Mouse (Mus musculus) midbrain, embryonic 11.5 days (tissue): ENCODE data around the gene Tmem176b. TPM values are rescaled to one million over a fixed set of nuclear protein-coding genes. Genes with fewer than 3 reads are reported as not detected.

Experiments used
- ATAC-seq: fragments of 200-750 bp; cut with Nextera tagmentation; 2 replicates; pipeline ENCODE4 v1.8.0; 2017; ENCODE audit warnings: moderate TSS enrichment, moderate library complexity; ENCODE audit not compliant: low FRiP score
- DNase-seq: peaks from one replicate; pipeline ENCODE4 v3.0.0; 2015; ENCODE audit warnings: low spot score; ENCODE audit errors: missing footprints
- H3K27ac ChIP-seq: fragments of 300-500 bp; sonication (generic); 2 replicates; pipeline ENCODE4 v1.5.1; 2014; ENCODE audit warnings: low read depth, low read length
- H3K27me3 ChIP-seq: fragments of 300-500 bp; sonication (generic); 2 replicates; pipeline ENCODE4 v1.6.1; 2014; ENCODE audit warnings: mild to moderate bottlenecking, low read length, moderate library complexity, mixed read lengths; ENCODE audit not compliant: control insufficient read depth, insufficient read depth
- H3K36me3 ChIP-seq: fragments of 300-500 bp; sonication (generic); 2 replicates; pipeline ENCODE4 v1.6.1; 2014; ENCODE audit warnings: mild to moderate bottlenecking, low read length, moderate library complexity, mixed read lengths; ENCODE audit not compliant: control insufficient read depth, insufficient read depth
- H3K4me1 ChIP-seq: fragments of 300-500 bp; sonication (generic); 2 replicates; pipeline ENCODE4 v1.6.1; 2014; ENCODE audit warnings: low read length; ENCODE audit not compliant: control insufficient read depth, insufficient read depth
- H3K4me2 ChIP-seq: fragments of 300-500 bp; sonication (generic); 2 replicates; pipeline ENCODE4 v1.6.1; 2014; ENCODE audit warnings: mild to moderate bottlenecking, moderate library complexity
- H3K4me3 ChIP-seq: fragments of 300-500 bp; sonication (generic); 2 replicates; pipeline ENCODE4 v1.5.1; 2014; ENCODE audit warnings: low read depth, low read length
- H3K9ac ChIP-seq: fragments of 300-500 bp; sonication (generic); 2 replicates; pipeline ENCODE4 v1.6.1; 2014; ENCODE audit warnings: low read length
- H3K9me3 ChIP-seq: fragments of 300-500 bp; sonication (generic); 2 replicates; pipeline ENCODE4 v1.6.1; 2016; ENCODE audit warnings: low read length; ENCODE audit not compliant: control insufficient read depth
- WGBS: fragments of 180-500 bp; shearing (Covaris S2); extraction: QIAGEN DNeasy Blood & Tissue Kit; methylation state at CpG from one replicate; pipeline ENCODE4 v1.1.7; 2014; 5-methylcytosine and 5-hydroxymethylcytosine counted together
- polyA plus RNA-seq: library from polyadenylated mRNA; unstranded; fragments of >200 nt; fragmentation: Nextera tagmentation; extraction: Ambion mirVana; gene quantifications from 2 replicates; pipeline ENCODE4 v1.2.1, GENCODE M21; 2014

The Tmem176b gene
- polyA plus RNA-seq, 1 experiment from 2014 or later, result 58.8 TPM

GRCm38 (mm10) chr6:48851820-48852491 lies 10.7 kb upstream of the Tmem176b start:
- Histone ChIP-seq H3K4me1 (no peaks in the 10 kb centered on the region), H3K4me3 (peak overlapping the region; percentile 20), H3K9me3 (no peaks in the 10 kb centered on the region; the same call in 1 of the 2 replicates), H3K27ac (no peak overlapping the region), H3K9ac (peak overlapping the region; percentile 61), H3K27me3 (no peaks in the 10 kb centered on the region), H3K4me2 (peak overlapping the region; percentile 55), H3K36me3 (no peaks in the 10 kb centered on the region)
- ATAC-seq (peak; percentile 73), DNase-seq (peak; percentile 97)
- WGBS, result 1% methylated on average over 29 of the region's 29 CpGs

- WGBS, result 69% methylated on average over 4 of the region's 4 CpGs
- DNase-seq, result peak; percentile 10
These were observed 3.8 kb upstream of the Tmem176b start for GRCm38 (mm10) chr6:48845086-48845485.

GRCm38 (mm10) chr6:48842111-48842842 lies 981 bp upstream of the Tmem176b start:
- Histone ChIP-seq H3K9me3 (no peaks in the 10 kb centered on the region), H3K4me3 (no peak overlapping the region), H3K36me3 (no peaks in the 10 kb centered on the region), H3K4me1 (peaks cover 8% of the 10 kb centered on the region), H3K27ac (no peak overlapping the region), H3K9ac (no peak overlapping the region), H3K4me2 (peak overlapping the region; percentile 3; the same call in 1 of the 2 replicates), H3K27me3 (no peaks in the 10 kb centered on the region)
- 81% methylated on average over 11 of the region's 11 CpGs for WGBS
- ATAC-seq (no peak), DNase-seq (peak; percentile 66)

More at GRCm38 (mm10) chr6:48845086-48845485, 3.8 kb upstream of the Tmem176b start:
- H3K9ac ChIP-seq, result no peak overlapping the region
- H3K36me3 ChIP-seq, result no peaks in the 10 kb centered on the region
- no peak overlapping the region for H3K4me3 ChIP-seq
- no peak for ATAC-seq
- H3K27me3 ChIP-seq, result no peaks in the 10 kb centered on the region
- no peak overlapping the region for H3K27ac ChIP-seq
- H3K9me3 ChIP-seq, result no peaks in the 10 kb centered on the region
- no peak overlapping the region for H3K4me2 ChIP-seq
- H3K4me1 ChIP-seq, result peaks cover 5% of the 10 kb centered on the region

- H3K4me3 ChIP-seq, result peak within 1 kb of the TSS; percentile 24
- no peaks in the 10 kb centered on the region for H3K36me3 ChIP-seq
- peak; percentile 92 for DNase-seq
- no peaks in the 10 kb centered on the region for H3K27me3 ChIP-seq
- ATAC-seq, result peak; percentile 29; the same call in 1 of the 2 replicates
- H3K27ac ChIP-seq, result no peak within 1 kb of the TSS
- H3K4me2 ChIP-seq, result peak within 1 kb of the TSS; percentile 36
- H3K9me3 ChIP-seq, result no peaks in the 10 kb centered on the region
- H3K4me1 ChIP-seq, result peaks cover 8% of the 10 kb centered on the region
- peak within 1 kb of the TSS; percentile 54 for H3K9ac ChIP-seq
- 48% methylated on average over 7 of the region's 7 CpGs for WGBS
These were observed 826 bp downstream of the Tmem176b start, which contains the start of gene Tmem176a for GRCm38 (mm10) chr6:48840371-48840969. Tmem176a (plus strand) TSS chr6:48840919.

- Histone ChIP-seq H3K9ac (no peak overlapping the region), H3K27me3 (no peaks in the 10 kb centered on the region), H3K36me3 (no peaks in the 10 kb centered on the region), H3K27ac (no peak overlapping the region), H3K4me3 (no peak overlapping the region), H3K9me3 (no peaks in the 10 kb centered on the region), H3K4me1 (peaks cover 8% of the 10 kb centered on the region), H3K4me2 (no peak overlapping the region)
- ATAC-seq (no peak), DNase-seq (peak; percentile 53)
- 77% methylated on average over 6 of the region's 6 CpGs for WGBS
These were observed 2.8 kb downstream of the Tmem176b start for GRCm38 (mm10) chr6:48838321-48839080.

- no peak for ATAC-seq
- Histone ChIP-seq H3K9ac (no peak overlapping the region), H3K27me3 (no peaks in the 10 kb centered on the region), H3K4me1 (peaks cover 8% of the 10 kb centered on the region), H3K9me3 (no peaks in the 10 kb centered on the region), H3K36me3 (no peaks in the 10 kb centered on the region), H3K4me3 (no peak overlapping the region), H3K4me2 (no peak overlapping the region), H3K27ac (no peak overlapping the region)
- DNase-seq, result no peak
- WGBS, result 82% methylated on average over 7 of the region's 7 CpGs
These were observed 3.8 kb downstream of the Tmem176b start for GRCm38 (mm10) chr6:48837516-48837915.

- H3K27ac ChIP-seq, result no peak overlapping the region
- H3K4me1 ChIP-seq, result peaks cover 7% of the 10 kb centered on the region
- H3K36me3 ChIP-seq, result no peaks in the 10 kb centered on the region
- H3K27me3 ChIP-seq, result no peaks in the 10 kb centered on the region
- H3K9me3 ChIP-seq, result no peaks in the 10 kb centered on the region
- no peak overlapping the region for H3K4me2 ChIP-seq
- DNase-seq (no peak), ATAC-seq (no peak)
- 85% methylated on average over 5 of the region's 5 CpGs for WGBS
- H3K4me3 ChIP-seq, result no peak overlapping the region
- no peak overlapping the region for H3K9ac ChIP-seq
These were observed 5.2 kb downstream of the Tmem176b start for GRCm38 (mm10) chr6:48836146-48836545.

- DNase-seq (no peak), ATAC-seq (no peak)
- no peaks in the 10 kb centered on the region for H3K9me3 ChIP-seq
- H3K4me2 ChIP-seq, result no peak overlapping the region
- H3K27ac ChIP-seq, result no peak overlapping the region
- H3K27me3 ChIP-seq, result no peaks in the 10 kb centered on the region
- peaks cover 4% of the 10 kb centered on the region; the same call in 1 of the 2 replicates for H3K4me1 ChIP-seq
- H3K4me3 ChIP-seq, result no peak overlapping the region
- H3K36me3 ChIP-seq, result no peaks in the 10 kb centered on the region
- WGBS, result 85% methylated on average over 5 of the region's 5 CpGs
- H3K9ac ChIP-seq, result no peak overlapping the region
These were observed 6.1 kb downstream of the Tmem176b start for GRCm38 (mm10) chr6:48835241-48835640.
